Mouse (Mus musculus) kidney, postnatal 4 days (tissue): Measurements from ENCODE around the gene Wdfy3.

Experiments used
- DNase-seq, 2 experiments: peaks; one replicate each; pipeline ENCODE4 v3.0.0; 2021; ENCODE audit warnings: mixed read lengths in 2 of 2

The Wdfy3 gene

GRCm38 (mm10) chr5:101827477-101827876 lies 242.2 kb downstream of the Wdfy3 start:
- no peak for DNase-seq

GRCm38 (mm10) chr5:101826531-101826970 lies 243.2 kb downstream of the Wdfy3 start:
- peak; percentile 72 to 82 for DNase-seq

GRCm38 (mm10) chr5:101825111-101825911 lies 244.4 kb downstream of the Wdfy3 start:
- no peak for DNase-seq

- no peak for DNase-seq
Observed at GRCm38 (mm10) chr5:101822311-101822670, 247.4 kb downstream of the Wdfy3 start.

GRCm38 (mm10) chr5:101821491-101822310 lies 248.0 kb downstream of the Wdfy3 start:
- peak; percentile 48 to 69 for DNase-seq

- DNase-seq, result peak; percentile 40 to 65
Observed at GRCm38 (mm10) chr5:101821052-101821451, 248.7 kb downstream of the Wdfy3 start.

GRCm38 (mm10) chr5:101819844-101820243 lies 249.9 kb downstream of the Wdfy3 start:
- DNase-seq, result peak; percentile 31 to 60

- DNase-seq, result peak; percentile 41 to 58
Observed at GRCm38 (mm10) chr5:101819216-101819615, 250.5 kb downstream of the Wdfy3 start.

- DNase-seq, result peak; percentile 39 to 60
Observed at GRCm38 (mm10) chr5:101816822-101817221, 252.9 kb downstream of the Wdfy3 start.

- DNase-seq, result no peak
Observed at GRCm38 (mm10) chr5:101811296-101812169, 258.2 kb downstream of the Wdfy3 start.

GRCm38 (mm10) chr5:101802358-101803022 lies 267.2 kb downstream of the Wdfy3 start:
- DNase-seq, result no peak

GRCm38 (mm10) chr5:101801891-101802290 lies 267.8 kb downstream of the Wdfy3 start:
- DNase-seq, result no peak

GRCm38 (mm10) chr5:101792665-101793064 lies 277.1 kb downstream of the Wdfy3 start:
- no peak for DNase-seq

GRCm38 (mm10) chr5:101790560-101790959 lies 279.2 kb downstream of the Wdfy3 start:
- peak; percentile 36 to 47 for DNase-seq

- DNase-seq, result no peak
Observed at GRCm38 (mm10) chr5:101789770-101790169, 280.0 kb downstream of the Wdfy3 start.

GRCm38 (mm10) chr5:101785921-101786614 lies 283.7 kb downstream of the Wdfy3 start:
- no peak for DNase-seq

- DNase-seq, result no peak
Observed at GRCm38 (mm10) chr5:101784787-101785186, 284.9 kb downstream of the Wdfy3 start.

GRCm38 (mm10) chr5:101784328-101784727 lies 285.4 kb downstream of the Wdfy3 start:
- no peak for DNase-seq
